Mouse (Mus musculus) stomach, postnatal 0 days (tissue): ENCODE data around the gene Krtap6-5.
"Not testable (repeated sequence)": the region's sequence is repeated elsewhere in the genome, so short reads cannot be mapped to it uniquely, and the experiment has no call there.

Source experiments
- CTCF ChIP-seq: IDR thresholded peaks from 2 replicates; pipeline ENCODE4 v1.5.1; 2016; ENCODE audit warnings: antibody characterized with exemption, low read depth, mild to moderate bottlenecking, moderate library complexity
- EP300 ChIP-seq: optimal IDR thresholded peaks from 2 replicates; pipeline ENCODE3; 2016; ENCODE audit warnings: antibody characterized with exemption

DNA sequence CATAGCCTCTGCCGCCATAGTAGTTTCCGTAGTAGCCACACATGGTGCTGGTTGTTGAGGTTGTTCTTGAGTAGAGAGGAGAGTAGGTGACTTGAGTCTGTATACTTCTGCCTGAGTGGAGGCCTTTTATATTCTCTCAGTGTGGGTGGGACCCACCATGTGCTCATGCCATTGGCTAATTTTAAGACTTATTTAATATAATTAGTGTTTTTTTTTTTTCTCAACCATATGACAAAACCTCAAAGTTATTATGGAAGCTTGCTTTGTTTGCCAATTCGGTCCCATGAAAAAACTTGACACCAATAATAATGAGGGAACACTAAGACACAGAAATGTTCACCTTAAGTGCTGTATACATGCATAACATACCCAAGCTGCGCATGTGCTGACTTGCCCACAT is 6.3 kb downstream of the Krtap6-5 start, which contains the start of gene Gm10228:
- TF ChIP-seq CTCF, EP300: not testable (repeated sequence)
